Comparison of ENCODE assay signal across 8 mouse cellular contexts in genomic region chr11:69913554-69914371, GRCm38 (mm10). TPM values are rescaled to one million over a fixed set of nuclear protein-coding genes. Genes with fewer than 3 reads are reported as not detected.
DNase-seq lines count a peak whose midpoint lies in the region; ATAC-seq and TF ChIP-seq lines count a peak whose summit lies in the region.

TSS of gene Gps2 (plus strand) at chr11:69913888.

- peak within 1 kb of the TSS; percentile 92 for H3K27ac ChIP-seq in embryonic facial prominence, embryonic 10.5 days (replicated peaks)
- peak within 1 kb of the TSS; percentile 78 for H3K27ac ChIP-seq in intestine, postnatal 0 days (ENCODE audit: low read depth, low read length)
- H3K27ac ChIP-seq in midbrain, embryonic 10.5 days (replicated peaks), result peak within 1 kb of the TSS; percentile 96

- DNase-seq in adrenal gland, postnatal 14 days, result peak; percentile 95
- peak; percentile 95 for DNase-seq in embryonic facial prominence, embryonic 10.5 days (ENCODE audit: low spot score)
- DNase-seq in gonadal fat pad, adult 2 months (ENCODE audit: low read depth), result no peak
- DNase-seq in left cerebral cortex, postnatal 36 days (ENCODE audit: low spot score in 2 of 2), result peak; percentile 96
- peak; percentile 97 for DNase-seq in midbrain, embryonic 10.5 days (ENCODE audit: low spot score)
- peak; percentile 90 for DNase-seq in right cerebral cortex, postnatal 4 days
- peak; percentile 93 for DNase-seq in yolk sac, embryonic 10.5 days (ENCODE audit: low spot score)

- H3K4me1 ChIP-seq in embryonic facial prominence, embryonic 10.5 days, result peaks cover 44% of the 10 kb centered on the region
- no peaks in the 10 kb centered on the region for H3K4me1 ChIP-seq in intestine, postnatal 0 days (replicated peaks; ENCODE audit: control insufficient read depth, insufficient read depth, low read length)
- H3K4me1 ChIP-seq in midbrain, embryonic 10.5 days, result peaks cover 53% of the 10 kb centered on the region

- peak within 1 kb of the TSS; percentile 73 for H3K4me3 ChIP-seq in embryonic facial prominence, embryonic 10.5 days
- H3K4me3 ChIP-seq in intestine, postnatal 0 days (ENCODE audit: low read depth, low read length), result peak within 1 kb of the TSS; percentile 78
- peak within 1 kb of the TSS; percentile 97 for H3K4me3 ChIP-seq in midbrain, embryonic 10.5 days

- no peaks in the 10 kb centered on the region for H3K27me3 ChIP-seq in embryonic facial prominence, embryonic 10.5 days (replicated peaks; ENCODE audit: low read depth, poor library complexity, severe bottlenecking)
- H3K27me3 ChIP-seq in intestine, postnatal 0 days (replicated peaks; ENCODE audit: control insufficient read depth, insufficient read depth, low read length), result no peaks in the 10 kb centered on the region
- no peaks in the 10 kb centered on the region for H3K27me3 ChIP-seq in midbrain, embryonic 10.5 days (ENCODE audit: low read depth, poor library complexity, severe bottlenecking)

- intact Hi-C loops in left cerebral cortex, postnatal 36 days (cut with DNase I), result no loop called here

- 1% methylated on average over 61 of the region's 61 CpGs for WGBS in embryonic facial prominence, embryonic 10.5 days
- 1% methylated on average over 61 of the region's 61 CpGs for WGBS in intestine, postnatal 0 days
- WGBS in midbrain, embryonic 10.5 days, result 2% methylated on average over 61 of the region's 61 CpGs

- H3K4me2 ChIP-seq in intestine, postnatal 0 days (replicated peaks; ENCODE audit: low read depth), result peak within 1 kb of the TSS; percentile 91

- TF ChIP-seq CTCF in intestine, postnatal 0 days (IDR thresholded peaks at IDR 0.05; ENCODE audit: low read depth), result no peak

- peak within 1 kb of the TSS; percentile 78 for H3K9ac ChIP-seq in intestine, postnatal 0 days (ENCODE audit: low read depth, low read length)

- ATAC-seq in intestine, postnatal 0 days, result peak; percentile 85

- peaks cover 91% of the 10 kb centered on the region for H3K36me3 ChIP-seq in embryonic facial prominence, embryonic 10.5 days (replicated peaks)
- peaks cover 80% of the 10 kb centered on the region for H3K36me3 ChIP-seq in intestine, postnatal 0 days (ENCODE audit: control insufficient read depth, insufficient read depth)
- peaks cover 90% of the 10 kb centered on the region for H3K36me3 ChIP-seq in midbrain, embryonic 10.5 days

- no peaks in the 10 kb centered on the region for H3K9me3 ChIP-seq in embryonic facial prominence, embryonic 10.5 days
- H3K9me3 ChIP-seq in intestine, postnatal 0 days (ENCODE audit: control insufficient read depth), result no peaks in the 10 kb centered on the region
- H3K9me3 ChIP-seq in midbrain, embryonic 10.5 days (replicated peaks), result no peaks in the 10 kb centered on the region

RNA-seq across cellular contexts. Expression of gene Gps2, which starts in this region (rescaled TPM):
- total RNA-seq in adrenal gland, postnatal 14 days (2021), result 52.3 and 57.3 TPM in 2 replicates
- polyA plus RNA-seq in embryonic facial prominence, embryonic 10.5 days (2016; fragmentation: Nextera tagmentation; extraction: Ambion mirVana), result 87.6 and 89.1 TPM in 2 replicates
- polyA plus RNA-seq in gonadal fat pad, adult 2 months (2012; rRNA removed), result 56.9 and 61.2 TPM in 2 replicates
- 40.4 and 42.3 TPM in 2 replicates for polyA plus RNA-seq in intestine, postnatal 0 days (2015; fragmentation: Nextera tagmentation; extraction: Ambion mirVana)
- 10 to 100 TPM; 25.9 to 32.4 TPM for total RNA-seq in left cerebral cortex, postnatal 36 days (2021)
- polyA plus RNA-seq in midbrain, embryonic 10.5 days (2016; fragmentation: Nextera tagmentation; extraction: Ambion mirVana), result 98.4 and 111 TPM in 2 replicates
